Mouse (Mus musculus) hindbrain, embryonic 14.5 days (tissue): ENCODE measurements at regions not wholly inside any gene's neighbourhood (a gene's known extent, or its start where the extent isn't known, plus 50 kb on each side); places are given as distances from the start of the nearest gene placed in this dataset. TPM values are rescaled to one million over a fixed set of nuclear protein-coding genes. Genes with fewer than 3 reads are reported as not detected.

Source experiments
- ATAC-seq: fragments of 200-750 bp; cut with Nextera tagmentation; 2 replicates; pipeline ENCODE4 v1.8.0; 2017; ENCODE audit warnings: moderate number of reproducible peaks, mild to moderate bottlenecking, moderate TSS enrichment, moderate library complexity; ENCODE audit not compliant: low FRiP score
- DNase-seq: peaks from one replicate; pipeline ENCODE4 v3.0.0-alpha.2; 2015; ENCODE audit warnings: low spot score
- H3K27ac ChIP-seq: fragments of 300-500 bp; sonication (generic); 2 replicates; pipeline ENCODE4 v1.5.1; 2014; ENCODE audit warnings: mild to moderate bottlenecking, moderate library complexity
- H3K27me3 ChIP-seq: fragments of 300-500 bp; sonication (generic); 2 replicates; pipeline ENCODE4 v1.6.1; 2014; ENCODE audit warnings: mild to moderate bottlenecking, low read length, mixed read lengths; ENCODE audit not compliant: control insufficient read depth, insufficient read depth
- H3K36me3 ChIP-seq: fragments of 300-500 bp; sonication (generic); replicated peaks from 2 replicates; pipeline ENCODE4 v1.6.1; 2014; ENCODE audit not compliant: control insufficient read depth, insufficient read depth
- H3K4me1 ChIP-seq: fragments of 300-500 bp; sonication (generic); replicated peaks from 2 replicates; pipeline ENCODE4 v1.6.1; 2014; ENCODE audit warnings: antibody characterized with exemption, low read length, mixed read lengths; ENCODE audit not compliant: control insufficient read depth, insufficient read depth
- H3K4me2 ChIP-seq: fragments of 300-500 bp; sonication (generic); replicated peaks from 2 replicates; pipeline ENCODE4 v1.6.1; 2014; ENCODE audit warnings: mild to moderate bottlenecking, moderate library complexity
- H3K4me3 ChIP-seq: fragments of 300-500 bp; sonication (generic); replicated peaks from 2 replicates; pipeline ENCODE4 v1.5.1; 2014; ENCODE audit warnings: mild to moderate bottlenecking, low read length
- H3K9ac ChIP-seq: fragments of 300-500 bp; sonication (generic); 2 replicates; pipeline ENCODE4 v1.6.1; 2014
- H3K9me3 ChIP-seq: fragments of 300-500 bp; sonication (generic); 2 replicates; pipeline ENCODE4 v1.6.1; 2016; ENCODE audit warnings: low read length; ENCODE audit not compliant: control insufficient read depth
- WGBS: fragments of 180-500 bp; shearing (Covaris S2); extraction: QIAGEN DNeasy Blood & Tissue Kit; methylation state at CpG from one replicate; pipeline ENCODE4 v1.1.7; 2014; 5-methylcytosine and 5-hydroxymethylcytosine counted together
- microRNA-seq: library from miRNA; unstranded; fragments of <30 nt; microRNA quantifications from one replicate; pipeline ENCODE4, GENCODE M21; 2016

DNA sequence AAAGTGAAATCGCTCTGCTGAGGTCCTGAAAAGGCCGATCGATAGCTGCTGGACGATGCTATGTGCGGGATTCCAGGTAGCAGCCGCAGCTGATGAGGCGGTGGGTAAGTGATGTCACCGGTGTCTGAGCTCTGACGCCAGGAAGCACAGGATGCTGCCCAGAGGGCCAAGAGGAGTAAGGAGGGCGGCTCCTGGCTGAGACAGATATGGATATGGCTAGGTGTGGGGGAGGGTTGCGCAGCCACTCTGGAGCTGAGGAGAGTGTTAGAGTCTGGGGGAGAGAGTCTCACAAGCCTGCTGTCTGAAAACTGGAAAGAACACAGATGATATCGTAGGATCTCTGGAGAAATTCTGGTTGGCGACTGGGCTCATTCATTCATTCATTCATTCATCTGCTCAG is 51.6 kb upstream of the Pbx1 start:
- no peaks in the 10 kb centered on the region for H3K36me3 ChIP-seq
- WGBS, result 82% methylated on average over 13 of the region's 13 CpGs
- no peak overlapping the region for H3K9ac ChIP-seq
- H3K4me2 ChIP-seq, result no peak overlapping the region
- ATAC-seq, result no peak
- H3K4me3 ChIP-seq, result no peak overlapping the region
- DNase-seq, result no peak
- H3K27ac ChIP-seq, result no peak overlapping the region
- no peaks in the 10 kb centered on the region for H3K27me3 ChIP-seq
- H3K9me3 ChIP-seq, result no peaks in the 10 kb centered on the region
- no peaks in the 10 kb centered on the region for H3K4me1 ChIP-seq

Small RNA genes lying in the stretch of these regions (microRNA-seq; reads per million reads assigned to microRNA genes)
- gene Mir6348 (not detected), gene Mir6354 (not detected)
